Mouse (Mus musculus): ENCODE results near the gene Trmt61a. TPM values are rescaled to one million over a fixed set of nuclear protein-coding genes. Genes with fewer than 3 reads are reported as not detected.
A peak's percentile ranks its signal among the peaks of the same experiment; 100 is the strongest.

Trmt61a gene
- polyA plus RNA-seq, 1 experiment = not detected

DNA sequence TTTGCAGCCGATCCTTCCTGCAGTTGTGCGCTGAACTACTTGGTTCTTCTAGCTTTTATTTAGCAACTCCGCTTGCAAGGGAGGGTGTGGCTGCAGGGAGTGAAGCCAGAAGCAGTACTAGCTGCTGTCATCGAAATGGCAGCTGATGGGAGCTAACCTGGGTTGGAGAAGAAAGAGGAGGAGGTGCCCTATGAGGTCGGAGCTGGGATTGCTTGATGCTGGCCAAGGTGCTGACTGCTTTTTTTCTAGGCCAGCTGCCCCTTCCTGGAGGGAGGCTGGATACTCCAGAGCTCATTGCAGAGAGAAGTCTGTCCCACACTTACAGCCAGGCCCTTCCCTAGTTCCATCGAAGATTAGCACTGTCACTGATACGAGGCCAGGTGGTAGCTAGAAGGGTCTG is 1.1 kb downstream of the Trmt61a start:
- H3K4me1 ChIP-seq (ENCODE audit: control insufficient read depth, insufficient read depth, low read length) = peaks cover 59% of the 10 kb centered on the region
- WGBS = 45% methylated on average over 7 of the region's 7 CpGs
- peak overlapping the region; percentile 84 for H3K4me3 ChIP-seq (ENCODE audit: insufficient read depth, low read depth, low read length)
- no peak for TF ChIP-seq POLR2A (IDR thresholded peaks at IDR 0.05; ENCODE audit: insufficient read depth, low read depth, low read length)
- H3K27ac ChIP-seq (ENCODE audit: insufficient read depth, low read depth, low read length) = peak overlapping the region; percentile 38

DNA sequence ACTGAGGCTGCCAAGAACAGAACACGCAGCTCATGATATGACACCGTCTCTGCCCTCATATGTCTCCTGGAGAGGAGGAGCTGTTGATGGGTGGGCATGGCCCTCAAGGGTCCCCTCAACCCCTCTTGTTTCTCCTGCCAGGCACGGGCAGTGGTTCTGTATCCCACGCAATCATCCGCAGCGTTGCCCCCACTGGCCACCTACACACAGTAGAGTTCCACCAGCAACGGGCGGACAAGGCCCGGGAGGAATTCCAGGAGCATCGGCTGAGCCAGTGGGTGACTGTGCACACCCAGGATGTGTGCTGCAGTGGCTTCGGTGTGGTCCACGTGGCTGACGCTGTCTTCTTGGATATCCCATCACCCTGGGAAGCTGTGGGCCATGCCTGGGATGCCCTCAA is 2.8 kb downstream of the Trmt61a start:
- WGBS = 50% methylated on average over 13 of the region's 13 CpGs
- TF ChIP-seq POLR2A (IDR thresholded peaks at IDR 0.05; ENCODE audit: insufficient read depth, low read depth, low read length) (no peak), CTCF (IDR thresholded peaks at IDR 0.05; ENCODE audit: insufficient read depth, low read depth, low read length) (no peak)
- H3K4me3 ChIP-seq (ENCODE audit: insufficient read depth, low read depth, low read length) = no peak overlapping the region
- H3K4me1 ChIP-seq (ENCODE audit: control insufficient read depth, insufficient read depth, low read length) = peaks cover 71% of the 10 kb centered on the region
- H3K27ac ChIP-seq (ENCODE audit: insufficient read depth, low read depth, low read length) = peak overlapping the region; percentile 100

DNA sequence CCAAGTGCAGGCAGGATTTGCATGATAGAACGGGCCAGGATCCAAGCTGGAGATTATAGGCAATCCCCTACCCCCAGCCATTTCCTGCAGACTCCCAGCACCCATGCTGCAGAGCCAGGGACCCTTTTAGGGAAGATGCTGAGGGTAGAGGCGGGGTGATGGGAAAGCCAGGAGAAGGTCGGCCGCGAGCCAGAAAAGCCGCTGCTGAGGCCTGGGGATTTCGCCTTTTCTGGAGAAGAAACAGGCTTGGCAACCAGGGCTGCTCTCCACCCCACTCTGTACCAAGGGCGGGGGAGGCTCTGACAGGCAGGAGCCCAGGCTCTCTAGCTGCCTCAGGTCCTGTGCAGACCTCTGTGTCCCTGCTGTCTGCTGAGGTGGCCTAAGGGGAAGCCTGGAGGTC is 3.4 kb downstream of the Trmt61a start:
- TF ChIP-seq CTCF (IDR thresholded peaks at IDR 0.05; ENCODE audit: insufficient read depth, low read depth, low read length) = no peak
- TF ChIP-seq POLR2A (IDR thresholded peaks at IDR 0.05; ENCODE audit: insufficient read depth, low read depth, low read length) = no peak
- WGBS = 29% methylated on average over 8 of the region's 8 CpGs
- peaks cover 76% of the 10 kb centered on the region for H3K4me1 ChIP-seq (ENCODE audit: control insufficient read depth, insufficient read depth, low read length)
- peak overlapping the region; percentile 12; the same call in 1 of the 2 replicates for H3K4me3 ChIP-seq (ENCODE audit: insufficient read depth, low read depth, low read length)
- H3K27ac ChIP-seq (ENCODE audit: insufficient read depth, low read depth, low read length) = peak overlapping the region; percentile 100

DNA sequence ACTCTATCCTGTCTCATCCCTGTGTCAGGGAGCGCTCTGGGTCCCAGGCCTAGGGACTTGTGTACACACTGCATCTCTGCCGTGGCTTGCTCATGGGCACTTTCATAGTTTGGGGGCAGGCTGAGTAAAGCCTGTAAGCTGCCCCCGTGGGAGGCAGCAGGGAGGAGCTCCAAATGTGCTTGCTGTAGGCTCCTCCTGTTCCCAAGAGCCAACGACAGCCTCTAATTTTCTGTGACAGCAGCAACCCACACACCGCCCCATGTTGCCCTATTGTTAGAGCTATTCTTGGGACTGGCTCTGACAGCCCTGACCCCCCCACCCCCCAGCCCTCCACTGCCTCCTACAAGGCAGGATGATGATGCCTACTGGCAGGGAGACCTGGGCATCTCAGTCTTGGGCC is 4.1 kb downstream of the Trmt61a start:
- WGBS = 30% methylated on average over 5 of the region's 5 CpGs
- H3K4me3 ChIP-seq (ENCODE audit: insufficient read depth, low read depth, low read length) = no peak overlapping the region
- H3K27ac ChIP-seq (ENCODE audit: insufficient read depth, low read depth, low read length) = peak overlapping the region; percentile 100
- TF ChIP-seq POLR2A (IDR thresholded peaks at IDR 0.05; ENCODE audit: insufficient read depth, low read depth, low read length) (0 out of 2 replicates have a peak, but pooled peaks have one; percentile 43), CTCF (IDR thresholded peaks at IDR 0.05; ENCODE audit: insufficient read depth, low read depth, low read length) (no peak)
- H3K4me1 ChIP-seq (ENCODE audit: control insufficient read depth, insufficient read depth, low read length) = peaks cover 83% of the 10 kb centered on the region

DNA sequence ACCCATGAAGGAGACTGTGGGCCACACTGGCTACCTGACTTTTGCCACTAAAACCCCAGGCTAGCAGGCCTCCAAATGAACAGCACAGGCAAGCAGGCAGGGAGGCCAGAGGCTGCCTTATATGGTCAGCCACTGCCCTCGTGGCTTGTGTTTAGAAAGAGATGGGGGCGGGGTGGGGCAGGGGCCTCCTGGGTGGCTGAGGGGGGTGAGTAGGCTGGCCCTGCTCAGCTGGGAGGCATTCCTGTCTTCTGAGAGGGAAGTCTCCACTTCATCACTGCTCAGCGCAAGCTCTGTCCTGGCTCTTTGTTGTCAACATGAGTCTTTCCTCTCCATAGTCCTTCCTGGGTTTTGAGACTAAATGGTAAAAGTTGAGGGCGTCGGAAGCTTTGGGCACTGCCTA is 4.9 kb downstream of the Trmt61a start:
- Histone ChIP-seq H3K4me3 (ENCODE audit: insufficient read depth, low read depth, low read length) (no peak overlapping the region), H3K4me1 (ENCODE audit: control insufficient read depth, insufficient read depth, low read length) (peaks cover 86% of the 10 kb centered on the region), H3K27ac (ENCODE audit: insufficient read depth, low read depth, low read length) (peak overlapping the region; percentile 100)
- WGBS = 39% methylated on average over 5 of the region's 5 CpGs
- TF ChIP-seq CTCF (IDR thresholded peaks at IDR 0.05; ENCODE audit: insufficient read depth, low read depth, low read length) = no peak
- no peak for TF ChIP-seq POLR2A (IDR thresholded peaks at IDR 0.05; ENCODE audit: insufficient read depth, low read depth, low read length)

DNA sequence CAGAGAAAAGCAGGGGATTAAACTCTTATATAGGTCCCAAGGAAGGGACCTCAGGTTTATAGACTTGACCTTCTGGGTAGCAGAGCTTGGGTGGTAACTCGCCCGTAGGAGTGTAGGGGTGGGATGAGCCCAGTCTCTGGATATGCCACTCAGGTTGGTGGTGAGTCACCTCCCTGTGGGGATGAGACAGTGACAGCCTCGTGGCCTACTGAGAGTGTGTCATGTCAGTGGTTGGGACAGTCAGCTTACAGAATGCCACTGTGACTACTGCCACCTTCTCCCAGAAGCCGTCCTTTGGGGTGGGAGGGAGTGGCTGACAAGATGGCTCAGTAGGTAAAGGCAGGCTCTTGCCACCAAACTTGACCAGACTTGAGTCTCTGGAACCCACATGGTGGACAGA is 8.5 kb downstream of the Trmt61a start:
- TF ChIP-seq CTCF (IDR thresholded peaks at IDR 0.05; ENCODE audit: insufficient read depth, low read depth, low read length) = no peak
- H3K4me1 ChIP-seq (ENCODE audit: control insufficient read depth, insufficient read depth, low read length) = peaks cover 87% of the 10 kb centered on the region
- H3K4me3 ChIP-seq (ENCODE audit: insufficient read depth, low read depth, low read length) = no peak overlapping the region
- peak overlapping the region; percentile 97 for H3K27ac ChIP-seq (ENCODE audit: insufficient read depth, low read depth, low read length)
- 41% methylated on average over 4 of the region's 4 CpGs for WGBS

DNA sequence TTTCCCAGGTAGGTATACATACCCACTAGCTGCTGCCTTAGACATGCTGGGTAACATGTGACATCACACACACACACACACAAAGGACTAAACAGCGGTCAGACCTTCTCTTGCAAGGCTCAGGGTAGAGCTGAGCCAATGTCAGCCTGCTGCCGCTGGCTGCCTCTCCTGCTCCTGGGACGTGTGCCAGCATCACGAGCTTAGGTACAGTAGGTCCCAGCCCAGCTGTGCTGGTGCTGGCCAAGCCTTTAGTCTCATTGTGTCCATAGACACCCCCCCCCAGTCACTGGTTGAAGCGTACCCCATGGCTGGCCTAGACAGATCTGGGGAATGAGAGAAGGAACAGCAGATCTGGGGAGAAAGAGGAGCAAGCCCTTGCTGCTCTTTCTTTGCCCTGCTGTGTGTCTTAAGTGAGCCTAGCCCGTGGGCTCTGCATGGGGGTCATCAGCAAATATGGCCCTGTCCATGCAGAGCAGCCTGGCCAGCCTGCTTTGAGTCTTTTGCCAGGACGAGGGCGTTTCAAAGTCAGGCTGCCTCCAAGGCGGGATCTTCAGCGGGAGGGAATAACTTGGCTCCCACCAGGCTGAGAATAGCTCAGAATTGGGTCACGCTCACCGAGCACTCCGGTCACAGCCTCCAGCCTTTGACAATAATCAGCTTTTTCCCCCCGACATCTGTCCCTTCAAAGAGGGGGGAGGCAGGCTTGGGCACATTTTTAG is 9.6 kb downstream of the Trmt61a start:
- peaks cover 89% of the 10 kb centered on the region for H3K4me1 ChIP-seq (ENCODE audit: control insufficient read depth, insufficient read depth, low read length)
- 4% methylated on average over 14 of the region's 14 CpGs for WGBS
- H3K4me3 ChIP-seq (ENCODE audit: insufficient read depth, low read depth, low read length) = no peak overlapping the region
- TF ChIP-seq POLR2A (IDR thresholded peaks at IDR 0.05; ENCODE audit: insufficient read depth, low read depth, low read length) (no peak), CTCF (IDR thresholded peaks at IDR 0.05; ENCODE audit: insufficient read depth, low read depth, low read length) (no peak)
- H3K27ac ChIP-seq (ENCODE audit: insufficient read depth, low read depth, low read length) = peak overlapping the region; percentile 97

DNA sequence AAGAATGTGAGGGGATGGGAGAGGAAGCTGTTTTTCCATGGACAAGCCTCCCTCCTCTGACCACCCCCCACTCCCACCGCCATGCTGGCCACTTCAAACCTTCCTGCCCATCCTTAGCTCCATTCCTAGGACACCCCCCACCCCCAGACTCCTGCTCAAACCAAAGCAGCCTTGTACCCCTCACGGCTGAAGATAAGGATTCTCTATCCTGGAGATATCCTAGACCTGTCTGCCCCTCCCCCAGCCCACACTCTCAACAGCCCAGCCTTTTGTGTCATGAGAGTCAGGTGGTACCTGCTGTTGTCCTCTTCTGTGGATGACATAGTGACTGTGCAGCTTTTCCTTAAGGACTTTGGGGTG is 10.1 kb downstream of the Trmt61a start:
- WGBS = 8% methylated on average over 2 of the region's 2 CpGs
- H3K27ac ChIP-seq (ENCODE audit: insufficient read depth, low read depth, low read length) = peak overlapping the region; percentile 97
- TF ChIP-seq CTCF (IDR thresholded peaks at IDR 0.05; ENCODE audit: insufficient read depth, low read depth, low read length) (no peak), POLR2A (IDR thresholded peaks at IDR 0.05; ENCODE audit: insufficient read depth, low read depth, low read length) (no peak)
- H3K4me1 ChIP-seq (ENCODE audit: control insufficient read depth, insufficient read depth, low read length) = peaks cover 89% of the 10 kb centered on the region
- no peak overlapping the region for H3K4me3 ChIP-seq (ENCODE audit: insufficient read depth, low read depth, low read length)

DNA sequence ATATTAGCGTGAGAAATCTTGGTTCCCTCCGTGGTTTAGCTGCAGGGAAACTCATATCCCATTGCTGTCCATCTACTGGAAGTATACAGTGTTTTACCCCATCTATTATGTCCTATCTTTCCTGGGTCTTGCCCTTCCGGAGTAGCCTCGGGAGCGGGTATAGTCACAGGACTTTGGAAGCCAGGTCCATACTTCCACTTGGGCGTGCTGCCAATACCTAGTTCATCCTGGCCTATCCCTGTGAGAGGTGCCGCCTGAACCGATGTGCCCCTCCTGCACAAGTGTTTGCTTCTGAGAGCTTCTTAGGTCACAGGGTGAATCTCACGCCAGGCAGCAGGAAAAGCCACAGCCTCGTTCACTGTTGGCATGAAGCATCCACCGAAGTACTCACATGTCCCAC is 11.5 kb downstream of the Trmt61a start:
- Histone ChIP-seq H3K27ac (ENCODE audit: insufficient read depth, low read depth, low read length) (peak overlapping the region; percentile 97), H3K4me3 (ENCODE audit: insufficient read depth, low read depth, low read length) (no peak overlapping the region), H3K4me1 (ENCODE audit: control insufficient read depth, insufficient read depth, low read length) (peaks cover 90% of the 10 kb centered on the region)
- TF ChIP-seq CTCF (IDR thresholded peaks at IDR 0.05; ENCODE audit: insufficient read depth, low read depth, low read length) = no peak
- TF ChIP-seq POLR2A (IDR thresholded peaks at IDR 0.05; ENCODE audit: insufficient read depth, low read depth, low read length) = no peak
- 75% methylated on average over 11 of the region's 11 CpGs for WGBS

All from olfactory bulb, adult 2 months (tissue).